In the genomic region with DNA sequence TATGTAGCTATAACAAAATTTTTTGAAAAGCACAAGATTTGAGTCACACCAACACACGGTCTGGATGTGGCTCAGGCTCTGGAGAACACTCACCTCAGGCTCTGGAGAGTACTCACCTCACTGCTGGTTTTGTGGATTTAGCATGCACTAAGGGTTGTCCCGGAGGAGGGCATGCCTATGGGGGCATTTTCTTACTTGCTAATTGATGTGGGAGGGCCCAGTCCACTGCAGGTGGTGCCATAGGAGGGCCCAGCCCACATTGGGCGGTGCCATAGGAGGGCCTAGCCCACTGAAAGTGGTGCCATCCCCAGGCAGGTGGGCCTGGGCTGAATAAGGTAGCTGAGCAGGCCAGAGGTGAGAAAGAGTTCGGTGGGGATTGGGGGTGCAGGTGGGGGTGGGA, we compare ENCODE assay signal across 25 mouse cellular contexts.
"Had no signal": no experiment of that assay in that cellular context is flagged by ENCODE, and none has a peak within 500 bp of the region (broad histone marks: within the 10 kb centered on the region; RNA-seq: fewer than 3 reads in every experiment).

No protein-coding gene starts in this region.

- H3K9ac ChIP-seq: kidney, embryonic 15.5 days; limb, embryonic 12.5 days; limb, embryonic 15.5 days; liver, embryonic 14.5 days; liver, postnatal 0 days; lung, embryonic 14.5 days; neural tube, embryonic 13.5 days; stomach, embryonic 15.5 days had no signal

- H3K27ac ChIP-seq: kidney, embryonic 15.5 days; left cerebral cortex, adult 2 months; limb, embryonic 12.5 days; limb, embryonic 15.5 days; liver, embryonic 14.5 days; neural tube, embryonic 13.5 days; stomach, embryonic 15.5 days had no signal

- DNase-seq: kidney, adult 8-10 months; kidney, postnatal 10 days; kidney, postnatal 36 days; layer of hippocampus, postnatal 36 days; liver, postnatal 0 days; lung, embryonic 14.5 days; lung, postnatal 10 days; lung, postnatal 4 days; retina, postnatal 1 day; right cerebral cortex, postnatal 25 days; spleen, adult 18-20 months; thymus, adult 2 months; thymus, postnatal 14 days; thymus, postnatal 4 days had no signal

- H3K4me2 ChIP-seq: kidney, embryonic 15.5 days; limb, embryonic 12.5 days; limb, embryonic 15.5 days; liver, embryonic 11.5 days; lung, embryonic 14.5 days; midbrain, embryonic 11.5 days; neural tube, embryonic 13.5 days; stomach, embryonic 15.5 days had no signal

- H3K4me1 ChIP-seq: kidney, embryonic 15.5 days; limb, embryonic 12.5 days; limb, embryonic 15.5 days; neural tube, embryonic 13.5 days; stomach, embryonic 15.5 days had no signal

- H3K9me3 ChIP-seq: kidney, embryonic 15.5 days; limb, embryonic 12.5 days; limb, embryonic 15.5 days; neural tube, embryonic 13.5 days; stomach, embryonic 15.5 days had no signal

- H3K27me3 ChIP-seq: kidney, embryonic 15.5 days; limb, embryonic 12.5 days; limb, embryonic 15.5 days; neural tube, embryonic 13.5 days; stomach, embryonic 15.5 days had no signal

- H3K36me3 ChIP-seq: kidney, embryonic 15.5 days; limb, embryonic 12.5 days; limb, embryonic 15.5 days; neural tube, embryonic 13.5 days; stomach, embryonic 15.5 days had no signal

- ATAC-seq: liver, postnatal 0 days; midbrain, embryonic 16.5 days had no signal

- H3K4me3 ChIP-seq: kidney, embryonic 15.5 days; left cerebral cortex, adult 2 months; limb, embryonic 12.5 days; limb, embryonic 15.5 days; myocyte; neural tube, embryonic 13.5 days; stomach, embryonic 15.5 days had no signal
